Mouse (Mus musculus) liver, postnatal 0 days (tissue): ENCODE results near the gene Reg4.

Experiments used
- CTCF ChIP-seq: sonication (generic); IDR thresholded peaks from 2 replicates; pipeline ENCODE4 v1.5.1; 2016; ENCODE audit warnings: antibody characterized with exemption, low read depth
- EP300 ChIP-seq: IDR thresholded peaks from 2 replicates; pipeline ENCODE4 v1.6.1; 2016; ENCODE audit warnings: antibody characterized with exemption, low read depth, mild to moderate bottlenecking

GRCm38 (mm10) chr3:98258723-98259122 is 36.8 kb downstream of the Reg4 start:
- TF ChIP-seq CTCF (no peak), EP300 (no peak)
